Mouse (Mus musculus) left cerebral cortex, postnatal 4 days (tissue): ENCODE data around the gene Epha10. TPM values are rescaled to one million over a fixed set of nuclear protein-coding genes. Genes with fewer than 3 reads are reported as not detected.

ENCODE experiments used
- DNase-seq: peaks from one replicate; pipeline ENCODE4 v3.0.0-alpha.2; 2022
- intact Hi-C: fragments of 180-260 bp; cut with DNase I; formaldehyde crosslinking; loops from one replicate; pipeline ENCODE4 v1.15.1; 2025
- total RNA-seq, 2 experiments: library from RNA; stranded (reverse); gene quantifications; 2 replicates each; pipeline ENCODE4 v1.2.3; 2021

Gene Epha10
- total RNA-seq, 2 experiments from 2014 or later = 15.7 to 18.8 TPM

DNA sequence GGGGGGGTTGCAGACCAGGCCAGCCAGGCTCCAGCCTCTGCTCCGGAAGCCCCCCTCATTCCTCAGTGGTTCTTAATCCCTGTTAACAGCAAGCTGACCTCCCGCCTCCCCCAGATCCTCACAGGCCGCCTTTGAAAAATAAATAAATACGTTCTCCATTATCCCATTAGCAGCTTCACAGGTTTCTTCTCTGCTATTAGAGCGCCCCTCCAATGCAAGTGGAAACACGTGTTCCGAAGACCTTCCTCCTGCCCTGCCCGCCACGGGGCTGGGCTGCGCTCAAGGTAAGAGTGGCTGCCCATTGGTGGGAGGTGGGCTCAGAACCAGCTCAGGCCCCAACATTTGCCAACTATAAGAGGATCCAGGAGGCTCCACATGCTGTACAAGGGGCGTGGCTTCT is 81.9 kb downstream of the Epha10 start:
- no peak for DNase-seq
- intact Hi-C loops = no loop called here

DNA sequence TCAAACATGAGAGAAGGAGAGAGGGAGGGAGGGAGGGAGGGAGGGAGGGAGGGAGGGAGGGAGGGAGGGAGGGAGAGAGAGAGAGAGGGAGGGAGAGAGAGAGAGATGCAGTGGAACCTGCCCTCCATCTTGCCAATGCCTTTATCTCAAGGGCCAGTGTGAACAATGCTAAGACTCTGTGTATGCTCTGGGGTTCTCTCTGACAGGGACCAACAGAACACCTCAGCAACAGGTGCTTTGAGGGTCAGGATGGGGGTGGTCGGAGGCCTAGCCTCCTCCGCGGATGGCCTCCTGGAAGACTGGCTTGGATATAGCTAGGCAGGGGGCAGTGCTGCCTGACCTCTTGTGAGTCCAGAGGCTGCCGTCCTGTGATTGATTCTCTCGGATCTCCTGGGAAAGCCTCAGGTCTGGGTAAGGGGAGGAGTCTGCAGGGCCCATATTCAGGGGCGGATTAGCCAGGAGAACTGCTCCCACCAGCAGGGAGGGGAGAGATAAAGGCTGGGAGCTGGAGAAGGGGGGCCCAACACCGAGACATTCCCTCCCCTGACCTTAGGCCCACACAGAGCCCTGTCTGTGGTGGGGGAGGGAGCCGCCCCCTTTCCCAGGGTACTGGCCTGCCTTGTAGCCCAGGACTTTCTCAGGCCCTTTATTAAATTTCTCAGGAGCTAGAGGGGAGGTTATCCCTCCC is 84.4 kb downstream of the Epha10 start:
- intact Hi-C loops = no loop called here
- no peak for DNase-seq

Other genes starting within 250 kb of the Epha10 start
- gene Pou3f1, start 224.1 kb upstream of the Epha10 start, total RNA-seq = 10 to 100 TPM; 42.4 to 52.0 TPM
- gene Utp11, start 187.3 kb upstream of the Epha10 start, total RNA-seq = 10 to 100 TPM; 16.5 to 20.2 TPM
- 1 to 10 TPM; 4.3 to 4.9 TPM for gene Fhl3, start 180.2 kb upstream of the Epha10 start, total RNA-seq
- 10 to 100 TPM; 45.9 to 47.3 TPM for gene Sf3a3, start 166.1 kb upstream of the Epha10 start, total RNA-seq
- 10 to 100 TPM; 30.4 to 33.6 TPM for gene Inpp5b, start 139.0 kb upstream of the Epha10 start, total RNA-seq
- 10 to 100 TPM; 25.0 to 27.2 TPM for gene Mtf1, start 78.8 kb upstream of the Epha10 start, total RNA-seq
- gene Yrdc, start 30.2 kb upstream of the Epha10 start, total RNA-seq = 10 to 100 TPM; 40.6 to 45.8 TPM
- 10 to 100 TPM; 74.1 to 75.1 TPM for gene 1110065P20Rik, start 29.7 kb upstream of the Epha10 start, total RNA-seq
- 10 to 100 TPM; 48.8 to 52.5 TPM for gene Maneal, start 18.7 kb upstream of the Epha10 start, total RNA-seq
- 10 to 100 TPM; 16.3 to 18.6 TPM for gene 9930104L06Rik, start 56.1 kb downstream of the Epha10 start, total RNA-seq
- 10 to 100 TPM; 10.6 to 11.3 TPM for gene Cdca8, start 58.4 kb downstream of the Epha10 start, total RNA-seq
- 1 to 10 TPM; 1.1 to 1.4 TPM for gene Rspo1, start 105.5 kb downstream of the Epha10 start, total RNA-seq
- gene Gnl2, start 135.7 kb downstream of the Epha10 start, total RNA-seq = 10 to 100 TPM; 80.4 to 83.5 TPM
- under 1 TPM; 0.80 to 0.91 TPM for gene Dnali1, start 184.8 kb downstream of the Epha10 start, total RNA-seq
- 10 to 100 TPM; 16.6 to 17.4 TPM for gene Snip1, start 185.8 kb downstream of the Epha10 start, total RNA-seq
- 100 to 1,000 TPM; 150 to 165 TPM for gene Meaf6, start 204.2 kb downstream of the Epha10 start, total RNA-seq
- gene Zc3h12a, start 246.9 kb downstream of the Epha10 start, total RNA-seq = under 1 TPM; 0.58 to 0.60 TPM